Mouse (Mus musculus) skeletal muscle tissue, postnatal 0 days (tissue): ENCODE results near the gene Syna. TPM values are rescaled to one million over a fixed set of nuclear protein-coding genes. Genes with fewer than 3 reads are reported as not detected.

ENCODE experiments used
- microRNA-seq, 2 experiments: library from miRNA; unstranded; fragments of <30 nt; microRNA quantifications; one replicate each; pipeline ENCODE4; 2016
- polyA plus RNA-seq: library from polyadenylated mRNA; unstranded; fragments of >200 nt; fragmentation: Nextera tagmentation; extraction: Ambion mirVana; gene quantifications from 2 replicates; pipeline ENCODE4 v1.2.1, GENCODE M21; 2015

The Syna gene
- polyA plus RNA-seq, result not detected in 2 replicates

DNA sequence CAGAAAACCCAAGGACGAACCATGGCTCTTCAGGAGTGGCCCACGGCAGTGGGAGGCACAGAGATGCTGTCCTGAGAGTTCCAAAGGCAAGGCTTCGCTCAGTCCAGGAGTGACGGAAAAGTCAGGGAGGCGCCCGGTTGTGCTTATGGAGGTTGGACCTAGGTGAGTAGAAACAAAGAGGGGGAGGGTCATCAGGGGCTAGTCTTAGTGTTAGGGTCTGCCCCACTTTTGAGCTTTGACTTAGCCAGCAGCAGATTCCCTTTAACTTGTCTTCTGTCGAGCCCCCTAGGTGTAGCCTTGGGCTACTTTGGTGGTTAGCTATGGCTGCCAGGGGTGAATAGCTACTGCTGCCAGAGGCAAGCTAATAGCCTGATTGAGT lies at the start of gene Syna:
Gene Syna (minus strand): TSS at position 101 of the 379 bp plus-strand sequence.

DNA sequence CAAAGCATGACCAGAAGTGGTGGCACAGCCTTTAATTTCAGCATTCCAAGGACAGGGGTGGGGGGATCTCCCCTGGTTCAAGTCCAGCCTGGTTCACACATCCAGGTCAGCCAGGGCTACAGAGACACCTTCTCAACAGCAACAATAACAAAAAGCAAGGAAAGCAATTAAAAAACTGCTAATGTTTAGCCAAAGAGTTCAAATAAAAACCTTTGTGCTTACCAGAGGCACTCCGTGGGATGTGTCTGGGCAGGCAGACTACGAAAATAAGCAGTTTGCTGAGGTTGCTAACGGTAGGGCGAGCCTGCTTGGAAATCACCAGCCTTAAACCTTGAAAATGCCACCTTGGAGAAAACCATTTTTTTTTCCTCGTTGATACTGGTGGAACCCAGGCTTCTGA lies 21.2 kb upstream of the Syna start, which contains the start of gene Rfc2:
Gene Rfc2 (plus strand): TSS at position 221 of the 400 bp plus-strand sequence.

DNA sequence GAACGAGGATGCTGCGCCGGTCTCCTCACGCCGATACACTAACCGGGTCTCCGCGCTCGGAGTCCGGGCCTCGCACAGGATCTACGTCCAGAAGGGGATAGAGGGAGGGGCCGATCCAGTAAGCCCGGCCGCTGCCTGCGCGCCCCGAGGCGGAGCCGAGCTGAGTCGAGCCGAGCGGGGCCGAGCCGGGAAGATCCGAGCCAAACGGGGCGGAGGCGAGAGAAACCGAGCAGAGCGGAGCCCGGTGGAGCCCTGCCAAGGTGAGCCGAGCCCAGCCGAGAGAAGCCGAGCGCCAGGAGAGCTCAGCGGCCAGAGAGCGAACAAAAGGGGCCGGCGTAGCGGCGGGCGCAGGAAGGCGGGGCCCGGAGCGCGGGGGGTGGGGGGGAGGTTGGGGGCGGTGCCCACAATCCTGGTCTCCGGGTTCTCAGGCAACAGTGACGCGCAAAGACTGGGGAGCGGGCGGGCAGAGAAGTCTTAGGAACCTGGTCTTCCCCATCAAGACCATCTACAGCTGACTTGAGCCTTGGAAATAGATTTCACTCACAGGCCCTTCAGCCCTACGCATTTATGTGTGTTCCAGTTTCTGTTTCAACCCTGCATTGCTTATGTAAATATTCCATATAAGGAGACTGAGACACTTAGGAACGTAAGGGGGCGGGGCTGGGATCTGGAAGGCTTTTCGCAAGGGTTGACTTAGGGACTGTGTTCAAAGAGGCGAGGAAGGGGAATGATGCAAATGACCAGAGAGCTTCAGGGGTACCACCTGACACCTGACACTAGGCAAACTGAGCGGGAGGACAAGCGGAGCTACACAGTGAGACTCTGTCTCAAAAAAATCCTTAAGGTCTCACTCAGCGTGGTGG lies 7.6 kb downstream of the Syna start, which contains the start of gene Clip2:
Gene Clip2 (minus strand): TSS at position 325 of the 863 bp plus-strand sequence.

Small RNAs within 50 kb of the gene (microRNA-seq; reads per million reads assigned to microRNA genes)
- gene Mir7228, result 0 reads per million in 2 experiments

Other genes with a start within 250 kb of the Syna start
- gene Gtf2i, start 245.4 kb downstream of the Syna start, polyA plus RNA-seq, result 69.2 and 73.2 TPM in 2 replicates
- gene Gtf2ird1, start 103.5 kb downstream of the Syna start, polyA plus RNA-seq, result 29.4 and 29.8 TPM in 2 replicates
- gene Clip2, start 7.7 kb downstream of the Syna start, polyA plus RNA-seq, result 0.81 and 1.0 TPM in 2 replicates
- gene Rfc2, start 21.2 kb upstream of the Syna start, polyA plus RNA-seq, result 56.0 and 70.7 TPM in 2 replicates
- 8.4 and 9.7 TPM in 2 replicates for gene Lat2, start 54.9 kb upstream of the Syna start, polyA plus RNA-seq
- gene Eif4h, start 79.3 kb upstream of the Syna start, polyA plus RNA-seq, result 199 and 204 TPM in 2 replicates
- 1.8 and 2.3 TPM in 2 replicates for gene Limk1, start 128.4 kb upstream of the Syna start, polyA plus RNA-seq
- gene Eln, start 187.2 kb upstream of the Syna start, polyA plus RNA-seq, result 96.2 and 144 TPM in 2 replicates